Mouse (Mus musculus) liver, embryonic 11.5 days (tissue): ENCODE results near the gene Dhx9. TPM values are rescaled to one million over a fixed set of nuclear protein-coding genes. Genes with fewer than 3 reads are reported as not detected.

Experiments used
- ATAC-seq: fragments of 200-750 bp; cut with Nextera tagmentation; replicated peaks from 2 replicates; pipeline ENCODE4 v1.8.0; 2017; ENCODE audit warnings: moderate number of reproducible peaks, mild to moderate bottlenecking, moderate TSS enrichment, moderate library complexity; ENCODE audit not compliant: low FRiP score
- DNase-seq: peaks from one replicate; pipeline ENCODE4 v3.0.0-alpha.2; 2017; ENCODE audit warnings: low spot score
- H3K27ac ChIP-seq: fragments of 300-500 bp; sonication (generic); 2 replicates; pipeline ENCODE4 v1.5.1; 2014; ENCODE audit warnings: mild to moderate bottlenecking, low read depth, low read length, control low read depth
- H3K27me3 ChIP-seq: fragments of 300-500 bp; sonication (generic); replicated peaks from 2 replicates; pipeline ENCODE4 v1.6.1; 2014; ENCODE audit warnings: low read length, mixed read lengths; ENCODE audit not compliant: control insufficient read depth, insufficient read depth
- H3K36me3 ChIP-seq: fragments of 300-500 bp; sonication (generic); 2 replicates; pipeline ENCODE4 v1.6.1; 2014; ENCODE audit warnings: mild to moderate bottlenecking, low read length, moderate library complexity, mixed read lengths; ENCODE audit not compliant: control insufficient read depth, insufficient read depth
- H3K4me1 ChIP-seq: fragments of 300-500 bp; sonication (generic); replicated peaks from 2 replicates; pipeline ENCODE4 v1.6.1; 2014; ENCODE audit warnings: low read length, mixed read lengths; ENCODE audit not compliant: control insufficient read depth, insufficient read depth
- H3K4me2 ChIP-seq: fragments of 300-500 bp; sonication (generic); 2 replicates; pipeline ENCODE4 v1.6.1; 2014; ENCODE audit warnings: mild to moderate bottlenecking, control low read depth, moderate library complexity
- H3K4me3 ChIP-seq: fragments of 300-500 bp; sonication (generic); 2 replicates; pipeline ENCODE4 v1.5.1; 2014; ENCODE audit warnings: low read depth, low read length, control low read depth
- H3K9ac ChIP-seq: fragments of 300-500 bp; sonication (generic); 2 replicates; pipeline ENCODE4 v1.6.1; 2014; ENCODE audit warnings: low read depth, low read length, control low read depth
- H3K9me3 ChIP-seq: fragments of 300-500 bp; sonication (generic); 2 replicates; pipeline ENCODE4 v1.6.1; 2016; ENCODE audit warnings: low read length, inconsistent platforms, mixed read lengths; ENCODE audit not compliant: control insufficient read depth
- WGBS: fragments of 180-500 bp; shearing (Covaris S2); extraction: QIAGEN DNeasy Blood & Tissue Kit; methylation state at CpG from one replicate; pipeline ENCODE4 v1.1.7; 2014; 5-methylcytosine and 5-hydroxymethylcytosine counted together
- polyA plus RNA-seq: library from polyadenylated mRNA; unstranded; fragments of >200 nt; fragmentation: Nextera tagmentation; extraction: Ambion mirVana; gene quantifications from 2 replicates; pipeline ENCODE4 v1.2.1, GENCODE M21; 2014

The Dhx9 gene
- polyA plus RNA-seq, 1 experiment from 2014 or later: 16.0 TPM

DNA sequence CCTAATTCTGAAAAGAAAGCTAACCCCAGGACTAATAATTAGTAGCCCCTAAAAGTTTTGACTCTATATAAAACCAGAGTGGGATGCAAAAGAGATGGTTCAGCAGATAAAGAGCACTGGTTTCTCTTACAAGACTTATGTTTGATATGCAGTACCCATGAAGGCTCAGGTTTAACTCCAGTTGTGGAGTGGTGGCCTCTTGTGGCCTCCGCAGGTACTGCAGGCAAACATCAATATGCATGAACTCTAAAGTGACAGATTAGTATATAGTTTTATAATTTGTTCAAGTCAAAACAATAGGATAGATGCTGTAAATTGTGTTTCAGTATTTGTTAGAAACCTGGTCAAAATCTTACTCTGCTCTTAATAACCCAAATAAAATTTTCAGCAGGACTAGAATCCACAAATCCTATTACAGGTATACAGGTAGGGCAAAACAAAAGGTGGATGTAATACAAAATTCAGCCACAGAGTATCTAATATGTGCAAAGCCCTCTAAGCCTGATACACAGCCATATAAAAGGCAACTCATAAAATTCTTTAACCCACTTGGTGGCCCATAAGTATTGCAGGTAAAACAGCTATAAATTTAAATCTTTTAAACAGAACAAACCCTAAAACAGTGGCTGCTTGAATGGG is 7.0 kb downstream of the Dhx9 start:
- Histone ChIP-seq H3K9me3 (no peaks in the 10 kb centered on the region), H3K27me3 (no peaks in the 10 kb centered on the region), H3K36me3 (peaks cover 47% of the 10 kb centered on the region), H3K4me3 (no peak overlapping the region), H3K4me1 (peaks cover 12% of the 10 kb centered on the region), H3K27ac (no peak overlapping the region), H3K9ac (no peak overlapping the region), H3K4me2 (no peak overlapping the region)
- 49% methylated on average over 1 of the region's 1 CpGs for WGBS
- ATAC-seq (peak; percentile 32; the same call in 1 of the 2 replicates), DNase-seq (no peak)

GRCm38 (mm10) chr1:153479296-153479695 is 8.2 kb downstream of the Dhx9 start:
- H3K4me1 ChIP-seq: no peaks in the 10 kb centered on the region
- no peak for ATAC-seq
- H3K36me3 ChIP-seq: peaks cover 54% of the 10 kb centered on the region
- no peak overlapping the region for H3K4me2 ChIP-seq
- H3K4me3 ChIP-seq: no peak overlapping the region
- H3K27ac ChIP-seq: no peak overlapping the region
- no peaks in the 10 kb centered on the region for H3K9me3 ChIP-seq
- 97% methylated on average over 1 of the region's 1 CpGs for WGBS
- no peak overlapping the region for H3K9ac ChIP-seq
- DNase-seq: no peak
- no peaks in the 10 kb centered on the region for H3K27me3 ChIP-seq

- DNase-seq: no peak
- no peaks in the 10 kb centered on the region for H3K4me1 ChIP-seq
- no peak overlapping the region for H3K9ac ChIP-seq
- no peak overlapping the region for H3K4me2 ChIP-seq
- H3K4me3 ChIP-seq: no peak overlapping the region
- 89% methylated on average over 1 of the region's 1 CpGs for WGBS
- no peak for ATAC-seq
- peaks cover 47% of the 10 kb centered on the region for H3K36me3 ChIP-seq
- no peaks in the 10 kb centered on the region for H3K27me3 ChIP-seq
- H3K27ac ChIP-seq: no peak overlapping the region
- no peaks in the 10 kb centered on the region for H3K9me3 ChIP-seq
These were observed 25.7 kb downstream of the Dhx9 start for GRCm38 (mm10) chr1:153461796-153462195.

GRCm38 (mm10) chr1:153456137-153456536 is 31.3 kb downstream of the Dhx9 start:
- H3K4me3 ChIP-seq: no peak overlapping the region
- peaks cover 41% of the 10 kb centered on the region for H3K36me3 ChIP-seq
- no peaks in the 10 kb centered on the region for H3K9me3 ChIP-seq
- H3K4me1 ChIP-seq: no peaks in the 10 kb centered on the region
- H3K9ac ChIP-seq: no peak overlapping the region
- 95% methylated on average over 5 of the region's 5 CpGs for WGBS
- no peaks in the 10 kb centered on the region for H3K27me3 ChIP-seq
- ATAC-seq: no peak
- H3K4me2 ChIP-seq: no peak overlapping the region
- no peak overlapping the region for H3K27ac ChIP-seq
- no peak for DNase-seq

DNA sequence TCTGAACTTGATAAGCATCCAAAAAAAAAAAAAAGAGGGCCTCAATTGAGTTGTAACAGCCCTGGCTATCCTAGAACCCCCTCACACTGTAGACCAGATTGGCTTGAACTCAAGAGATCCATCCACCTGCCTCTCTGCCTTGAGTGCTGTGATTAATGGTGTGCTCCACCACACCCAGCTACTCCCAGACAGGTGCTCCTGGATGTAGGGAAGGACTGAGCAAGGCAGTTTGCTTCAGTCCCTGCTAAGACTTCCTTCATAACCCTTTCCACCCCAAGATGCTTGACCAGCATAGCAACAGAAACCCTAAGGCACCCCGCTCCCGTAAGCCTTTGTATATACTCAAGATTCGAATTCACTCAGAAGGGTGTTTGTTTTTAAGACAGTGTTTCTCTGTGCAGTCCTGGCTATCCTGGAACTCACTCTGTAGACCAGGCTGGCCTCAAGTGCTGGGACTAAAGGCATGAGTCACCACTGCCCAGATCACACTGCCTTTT is 34.3 kb downstream of the Dhx9 start:
- DNase-seq (no peak), ATAC-seq (no peak)
- no peaks in the 10 kb centered on the region for H3K4me1 ChIP-seq
- H3K36me3 ChIP-seq: peaks cover 23% of the 10 kb centered on the region
- H3K27ac ChIP-seq: no peak overlapping the region
- H3K9me3 ChIP-seq: no peaks in the 10 kb centered on the region
- no peak overlapping the region for H3K9ac ChIP-seq
- no peak overlapping the region for H3K4me2 ChIP-seq
- no peak overlapping the region for H3K4me3 ChIP-seq
- no peaks in the 10 kb centered on the region for H3K27me3 ChIP-seq
- WGBS: 94% methylated on average over 3 of the region's 3 CpGs

- H3K36me3 ChIP-seq: peaks cover 14% of the 10 kb centered on the region
- WGBS: 74% methylated on average over 10 of the region's 10 CpGs
- H3K4me2 ChIP-seq: no peak overlapping the region
- DNase-seq: no peak
- peak; percentile 41; the same call in 1 of the 2 replicates for ATAC-seq
- no peak overlapping the region for H3K9ac ChIP-seq
- H3K27ac ChIP-seq: no peak overlapping the region
- no peaks in the 10 kb centered on the region for H3K9me3 ChIP-seq
- no peaks in the 10 kb centered on the region for H3K27me3 ChIP-seq
- H3K4me1 ChIP-seq: no peaks in the 10 kb centered on the region
- H3K4me3 ChIP-seq: no peak overlapping the region
These were observed 36.0 kb downstream of the Dhx9 start for GRCm38 (mm10) chr1:153451237-153452154.

GRCm38 (mm10) chr1:153446120-153446831 is 41.2 kb downstream of the Dhx9 start:
- H3K9me3 ChIP-seq: no peaks in the 10 kb centered on the region
- 92% methylated on average over 20 of the region's 20 CpGs for WGBS
- ATAC-seq (no peak), DNase-seq (no peak)
- H3K27me3 ChIP-seq: no peaks in the 10 kb centered on the region
- no peak overlapping the region for H3K4me3 ChIP-seq
- no peaks in the 10 kb centered on the region for H3K4me1 ChIP-seq
- H3K9ac ChIP-seq: no peak overlapping the region
- no peak overlapping the region for H3K4me2 ChIP-seq
- no peak overlapping the region for H3K27ac ChIP-seq
- H3K36me3 ChIP-seq: no peaks in the 10 kb centered on the region

GRCm38 (mm10) chr1:153443632-153444031 is 43.8 kb downstream of the Dhx9 start:
- H3K4me2 ChIP-seq: no peak overlapping the region
- DNase-seq (no peak), ATAC-seq (no peak)
- H3K9ac ChIP-seq: no peak overlapping the region
- no peak overlapping the region for H3K4me3 ChIP-seq
- 73% methylated on average over 4 of the region's 4 CpGs for WGBS
- no peaks in the 10 kb centered on the region for H3K27me3 ChIP-seq
- no peaks in the 10 kb centered on the region for H3K36me3 ChIP-seq
- H3K27ac ChIP-seq: no peak overlapping the region
- H3K9me3 ChIP-seq: no peaks in the 10 kb centered on the region
- no peaks in the 10 kb centered on the region for H3K4me1 ChIP-seq
